Mouse (Mus musculus) liver, embryonic 14.5 days (tissue): Measurements from ENCODE around the gene Zfp688. TPM values are rescaled to one million over a fixed set of nuclear protein-coding genes. Genes with fewer than 3 reads are reported as not detected.

ENCODE experiments used
- ATAC-seq: fragments of 200-750 bp; cut with Nextera tagmentation; 2 replicates; pipeline ENCODE4 v1.8.0; 2017; ENCODE audit warnings: moderate number of reproducible peaks, mild to moderate bottlenecking, moderate library complexity; ENCODE audit not compliant: insufficient read depth
- DNase-seq, 3 experiments: peaks; one replicate each; pipeline ENCODE4 v3.0.0-alpha.2; 2012 to 2013; ENCODE audit warnings: low read depth in 3 of 3, low spot score in 3 of 3
- H3K27ac ChIP-seq: fragments of 300-500 bp; sonication (generic); 2 replicates; pipeline ENCODE4 v1.5.1; 2014; ENCODE audit warnings: moderate library complexity, mild to moderate bottlenecking, control low read depth, inconsistent platforms
- H3K27me3 ChIP-seq: fragments of 300-500 bp; sonication (generic); 2 replicates; pipeline ENCODE4 v1.6.1; 2014; ENCODE audit warnings: mild to moderate bottlenecking, low read length, moderate library complexity; ENCODE audit not compliant: control insufficient read depth, insufficient read depth
- H3K36me3 ChIP-seq: fragments of 300-500 bp; sonication (generic); replicated peaks from 2 replicates; pipeline ENCODE4 v1.6.1; 2014; ENCODE audit warnings: low read depth; ENCODE audit not compliant: control insufficient read depth, insufficient read depth
- H3K4me1 ChIP-seq, 2 experiments: fragments of 200-500 bp in 1 of 2; fragments of 300-500 bp in 1 of 2; sonication (generic) in 1 of 2; replicated peaks; 2 replicates each; pipeline ENCODE4 v1.6.1; 2012 to 2014; ENCODE audit warnings: antibody characterized with exemption in 1 of 2, inconsistent platforms in 1 of 2, low read length in 1 of 2; ENCODE audit not compliant: control insufficient read depth in 2 of 2, insufficient read depth in 2 of 2
- H3K4me2 ChIP-seq: fragments of 300-500 bp; sonication (generic); 2 replicates; pipeline ENCODE4 v1.6.1; 2014; ENCODE audit warnings: low read depth, mild to moderate bottlenecking, control low read depth, moderate library complexity
- H3K4me3 ChIP-seq, 2 experiments: fragments of 200-500 bp in 1 of 2; fragments of 300-500 bp in 1 of 2; sonication (generic) in 1 of 2; 2 replicates each; pipeline ENCODE4 v1.5.1; 2012 to 2014; ENCODE audit warnings: low read depth in 2 of 2, low read length in 2 of 2, mild to moderate bottlenecking in 2 of 2, control low read depth in 1 of 2, inconsistent platforms in 1 of 2, moderate library complexity in 1 of 2; ENCODE audit not compliant: insufficient read depth in 1 of 2
- H3K9ac ChIP-seq: fragments of 300-500 bp; sonication (generic); replicated peaks from 2 replicates; pipeline ENCODE4 v1.6.1; 2014; ENCODE audit warnings: mild to moderate bottlenecking, control low read depth, moderate library complexity
- H3K9me3 ChIP-seq: fragments of 300-500 bp; sonication (generic); 2 replicates; pipeline ENCODE4 v1.6.1; 2016; ENCODE audit warnings: low read length, mixed read lengths; ENCODE audit not compliant: control insufficient read depth
- CTCF ChIP-seq: IDR thresholded peaks from 2 replicates; pipeline ENCODE4 v1.5.1; 2016; ENCODE audit warnings: antibody characterized with exemption, low read depth, control low read depth
- EP300 ChIP-seq: IDR thresholded peaks from 2 replicates; pipeline ENCODE4 v1.6.1; 2016; ENCODE audit warnings: antibody characterized with exemption, low read depth
- WGBS: fragments of 180-500 bp; shearing (Covaris S2); extraction: QIAGEN DNeasy Blood & Tissue Kit; methylation state at CpG from one replicate; pipeline ENCODE4 v1.1.7; 2014; ENCODE audit not compliant: insufficient replicate concordance; 5-methylcytosine and 5-hydroxymethylcytosine counted together
- polyA plus RNA-seq, 2 experiments: library from polyadenylated mRNA; depleted of rRNA in 1 of 2; stranded (reverse) in 1 of 2; unstranded in 1 of 2; fragments of >200 nt; fragmentation: Nextera tagmentation in 1 of 2; extraction: Ambion mirVana in 1 of 2; gene quantifications; 2 replicates each; pipeline versions ENCODE4 v1.2.1 to v1.2.3; 2012 to 2014

Zfp688 gene
- polyA plus RNA-seq, 2 experiments, result 6.5 to 8.8 TPM

DNA sequence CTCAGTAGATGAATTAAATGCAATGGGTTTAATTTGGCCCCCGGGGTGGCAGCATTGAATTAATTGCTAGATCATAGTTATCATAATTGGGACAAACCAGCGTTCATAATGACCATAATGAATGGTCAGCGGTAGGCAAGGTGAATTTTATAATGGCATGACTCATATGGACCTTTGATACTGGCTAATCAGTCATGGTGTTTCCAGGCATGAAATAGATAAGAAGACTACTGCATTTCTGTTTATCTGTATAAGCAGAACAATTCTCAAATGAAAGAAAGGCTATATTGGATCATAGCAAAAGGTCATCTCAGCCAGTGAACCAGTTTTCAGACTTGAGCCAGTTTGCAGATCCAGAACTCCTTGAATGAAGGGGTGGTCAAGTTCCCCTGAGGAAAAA, 21.5 kb downstream of the Zfp688 start:
- DNase-seq, result no peak
- peaks cover 3% of the 10 kb centered on the region in 2 experiments; a peak in 2 of 4 replicates for H3K4me1 ChIP-seq
- ATAC-seq, result no peak
- no peak overlapping the region for H3K9ac ChIP-seq
- H3K9me3 ChIP-seq, result no peaks in the 10 kb centered on the region
- WGBS, result 40% methylated on average over 3 of the region's 3 CpGs
- no peak overlapping the region for H3K27ac ChIP-seq
- H3K27me3 ChIP-seq, result no peaks in the 10 kb centered on the region
- H3K36me3 ChIP-seq, result no peaks in the 10 kb centered on the region
- H3K4me3 ChIP-seq, result no peak overlapping the region
- H3K4me2 ChIP-seq, result no peak overlapping the region
- TF ChIP-seq EP300, result 0 out of 2 replicates have a peak, but pooled peaks have one; percentile 23
- no peak for TF ChIP-seq CTCF

DNA sequence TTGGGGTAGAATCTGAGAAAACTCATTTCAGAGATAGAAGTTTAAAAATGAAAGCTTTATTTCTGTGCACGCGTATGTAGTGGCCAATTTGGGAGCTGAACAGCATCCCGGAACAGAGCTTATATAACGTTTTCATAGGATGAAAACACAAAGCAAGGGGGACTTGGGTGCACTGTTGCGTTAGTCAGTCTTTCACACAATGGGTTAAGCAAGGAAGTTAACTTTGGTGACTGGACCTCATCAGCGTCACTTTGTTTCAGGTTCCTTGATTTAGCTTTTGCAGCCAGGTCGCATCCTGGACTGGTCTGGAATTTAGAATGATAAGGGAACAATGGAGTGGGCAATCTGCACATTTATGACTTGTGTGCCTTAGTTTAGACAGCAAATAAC, 27.9 kb downstream of the Zfp688 start:
- no peaks in the 10 kb centered on the region for H3K9me3 ChIP-seq
- H3K27me3 ChIP-seq, result no peaks in the 10 kb centered on the region
- no peaks in the 10 kb centered on the region for H3K36me3 ChIP-seq
- peak overlapping the region; percentile 46 for H3K9ac ChIP-seq
- peak overlapping the region; percentile 71 to 77 for H3K4me3 ChIP-seq
- 13% methylated on average over 7 of the region's 7 CpGs for WGBS
- peak overlapping the region; percentile 90 for H3K4me2 ChIP-seq
- DNase-seq (no peak), ATAC-seq (no peak)
- no peak overlapping the region for H3K27ac ChIP-seq
- H3K4me1 ChIP-seq, result peaks cover 5 to 12% of the 10 kb centered on the region in 2 experiments
- TF ChIP-seq EP300, result no peak
- TF ChIP-seq CTCF, result no peak

- Histone ChIP-seq H3K27ac (peak within 1 kb of the TSS; percentile 59), H3K4me3 (peak within 1 kb of the TSS; percentile 71 to 77), H3K9me3 (no peaks in the 10 kb centered on the region), H3K36me3 (no peaks in the 10 kb centered on the region), H3K9ac (peak within 1 kb of the TSS; percentile 82), H3K4me2 (peak within 1 kb of the TSS; percentile 90), H3K27me3 (no peaks in the 10 kb centered on the region), H3K4me1 (peaks cover 5 to 12% of the 10 kb centered on the region in 2 experiments)
- ATAC-seq, result peak; percentile 91
- DNase-seq, result peak; percentile 94 to 96 (median 95)
- no peak for TF ChIP-seq EP300
- no peak for TF ChIP-seq CTCF
- under 1% methylated on average over 43 of the region's 45 CpGs for WGBS
These were observed 28.5 kb downstream of the Zfp688 start, which contains the start of gene E430018J23Rik for GRCm38 (mm10) chr7:127393157-127393943. E430018J23Rik (minus strand) TSS chr7:127393629.

DNA sequence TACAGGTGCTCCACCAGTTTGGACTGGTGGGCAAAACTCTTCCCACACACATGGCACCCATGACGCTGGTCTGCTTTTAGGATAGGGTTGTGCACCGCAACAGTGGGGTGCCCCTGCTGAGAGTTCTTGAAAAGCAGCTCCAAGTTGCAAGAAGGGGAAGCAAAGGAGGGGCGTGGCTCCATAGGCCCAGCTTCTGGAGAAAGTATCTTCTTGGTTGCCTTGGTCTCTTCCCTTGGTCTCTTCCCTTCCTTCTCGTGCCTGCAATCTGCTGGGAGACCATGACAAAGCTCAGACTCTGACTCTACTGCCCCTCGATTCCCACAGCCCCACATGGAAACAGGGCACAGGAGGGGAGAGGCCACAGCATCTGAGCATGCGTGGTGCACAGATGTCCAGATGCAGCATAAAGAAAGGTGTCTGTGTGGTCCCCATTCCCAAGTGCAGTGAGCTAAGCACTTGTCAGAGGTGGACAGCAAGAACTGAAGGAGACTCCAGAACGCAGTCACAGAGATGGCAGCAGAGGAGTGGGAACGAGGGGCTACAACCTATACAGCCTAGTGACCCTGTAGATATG, 29.5 kb downstream of the Zfp688 start:
- no peaks in the 10 kb centered on the region for H3K27me3 ChIP-seq
- H3K9me3 ChIP-seq, result no peaks in the 10 kb centered on the region
- H3K4me3 ChIP-seq, result peak overlapping the region; percentile 65 to 77; a peak in 2 of 4 replicates
- no peaks in the 10 kb centered on the region for H3K36me3 ChIP-seq
- ATAC-seq (no peak), DNase-seq (no peak)
- H3K4me1 ChIP-seq, result peaks cover 5 to 12% of the 10 kb centered on the region in 2 experiments
- H3K4me2 ChIP-seq, result peak overlapping the region; percentile 90
- TF ChIP-seq EP300, result no peak
- TF ChIP-seq CTCF, result no peak
- no peak overlapping the region for H3K27ac ChIP-seq
- 65% methylated on average over 8 of the region's 8 CpGs for WGBS
- H3K9ac ChIP-seq, result no peak overlapping the region

DNA sequence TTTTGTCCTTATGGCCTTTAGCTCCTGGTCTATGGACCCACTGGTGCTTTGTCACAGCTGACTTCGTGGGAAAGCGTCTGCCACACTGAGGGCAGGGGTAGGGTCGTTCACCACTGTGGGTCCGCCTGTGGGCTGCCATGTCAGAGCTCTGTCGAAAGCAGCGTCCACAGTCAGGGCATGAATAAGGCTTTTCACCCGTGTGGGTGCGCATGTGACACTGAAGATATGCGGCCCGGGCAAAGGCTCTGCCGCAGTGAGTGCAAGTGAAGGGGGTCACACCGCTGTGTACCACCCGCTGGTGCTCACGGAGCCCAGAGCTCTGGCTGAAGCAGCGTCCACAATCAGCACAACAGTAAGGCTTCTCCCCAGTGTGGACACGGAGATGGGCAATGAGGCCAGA, 30.3 kb downstream of the Zfp688 start:
- no peak for TF ChIP-seq CTCF
- TF ChIP-seq EP300, result no peak
- Histone ChIP-seq H3K4me3 (no peak overlapping the region), H3K36me3 (no peaks in the 10 kb centered on the region), H3K4me1 (peaks cover 5 to 12% of the 10 kb centered on the region in 2 experiments), H3K27me3 (no peaks in the 10 kb centered on the region), H3K27ac (no peak overlapping the region), H3K9me3 (no peaks in the 10 kb centered on the region), H3K9ac (no peak overlapping the region), H3K4me2 (no peak overlapping the region)
- no peak for ATAC-seq
- no peak for DNase-seq
- 80% methylated on average over 16 of the region's 16 CpGs for WGBS
